Mouse (Mus musculus) erythroblast, embryonic 14.5 days (primary cell): Measurements from ENCODE around the gene Psmb3. TPM values are rescaled to one million over a fixed set of nuclear protein-coding genes. Genes with fewer than 3 reads are reported as not detected.

Source experiments
- H3K27me3 ChIP-seq: 2 replicates; pipeline ENCODE4 v1.6.1; 2012; ENCODE audit warnings: inconsistent platforms; ENCODE audit not compliant: control insufficient read depth
- H3K36me3 ChIP-seq: 2 replicates; pipeline ENCODE4 v1.6.1; 2012; ENCODE audit warnings: mild to moderate bottlenecking, inconsistent platforms; ENCODE audit not compliant: control insufficient read depth
- H3K4me1 ChIP-seq: 2 replicates; pipeline ENCODE4 v1.6.1; 2012; ENCODE audit warnings: inconsistent platforms; ENCODE audit not compliant: control insufficient read depth
- H3K4me3 ChIP-seq: replicated peaks from 2 replicates; pipeline ENCODE3; 2012; ENCODE audit warnings: moderate library complexity, mild to moderate bottlenecking, inconsistent platforms
- H3K9me3 ChIP-seq: 2 replicates; pipeline ENCODE4 v1.6.1; 2012; ENCODE audit warnings: low read length, inconsistent platforms, mixed read lengths; ENCODE audit not compliant: control insufficient read depth
- GATA1 ChIP-seq: IDR thresholded peaks from 2 replicates; pipeline ENCODE4 v1.6.1; 2012; ENCODE audit warnings: low read length, inconsistent platforms, mixed read lengths
- TAL1 ChIP-seq: IDR thresholded peaks from 3 replicates; pipeline ENCODE4 v1.6.1; 2012; ENCODE audit warnings: low read length, inconsistent platforms, mixed read lengths
- polyA plus RNA-seq: library from polyadenylated mRNA; stranded (reverse); fragments of >175 nt; gene quantifications from 2 replicates; pipeline ENCODE4 v1.2.3, GENCODE M21; 2012

The Psmb3 gene
- polyA plus RNA-seq, 1 experiment = 2.3 TPM

- TF ChIP-seq GATA1 = no peak
- TF ChIP-seq TAL1 = no peak
- H3K4me3 ChIP-seq = no peak overlapping the region
- H3K36me3 ChIP-seq = no peaks in the 10 kb centered on the region
- H3K9me3 ChIP-seq = no peaks in the 10 kb centered on the region
- H3K27me3 ChIP-seq = no peaks in the 10 kb centered on the region
- peaks cover 25% of the 10 kb centered on the region for H3K4me1 ChIP-seq
Observed at GRCm38 (mm10) chr11:97739155-97739554, 36.0 kb downstream of the Psmb3 start.

GRCm38 (mm10) chr11:97740190-97740589 lies 37.0 kb downstream of the Psmb3 start:
- no peaks in the 10 kb centered on the region for H3K36me3 ChIP-seq

GRCm38 (mm10) chr11:97742157-97742556 lies 39.0 kb downstream of the Psmb3 start:
- Histone ChIP-seq H3K36me3 (peaks cover 13% of the 10 kb centered on the region), H3K4me1 (peaks cover 39% of the 10 kb centered on the region), H3K27me3 (no peaks in the 10 kb centered on the region), H3K9me3 (no peaks in the 10 kb centered on the region), H3K4me3 (no peak overlapping the region)
- TF ChIP-seq TAL1 = no peak
- no peak for TF ChIP-seq GATA1

More at GRCm38 (mm10) chr11:97740190-97740589, 37.0 kb downstream of the Psmb3 start:
- Histone ChIP-seq H3K9me3 (no peaks in the 10 kb centered on the region), H3K4me3 (no peak overlapping the region), H3K4me1 (peaks cover 28% of the 10 kb centered on the region), H3K27me3 (no peaks in the 10 kb centered on the region)
- no peak for TF ChIP-seq TAL1
- no peak for TF ChIP-seq GATA1

- Histone ChIP-seq H3K4me1 (peaks cover 39% of the 10 kb centered on the region), H3K9me3 (no peaks in the 10 kb centered on the region), H3K27me3 (no peaks in the 10 kb centered on the region), H3K36me3 (peaks cover 17% of the 10 kb centered on the region), H3K4me3 (no peak overlapping the region)
- no peak for TF ChIP-seq TAL1
- no peak for TF ChIP-seq GATA1
Observed at GRCm38 (mm10) chr11:97742591-97742990, 39.4 kb downstream of the Psmb3 start.

GRCm38 (mm10) chr11:97743423-97743822 lies 40.2 kb downstream of the Psmb3 start:
- Histone ChIP-seq H3K27me3 (no peaks in the 10 kb centered on the region), H3K4me1 (peaks cover 39% of the 10 kb centered on the region), H3K4me3 (peak overlapping the region; percentile 91), H3K9me3 (no peaks in the 10 kb centered on the region), H3K36me3 (peaks cover 26% of the 10 kb centered on the region)
- TF ChIP-seq GATA1 = no peak
- TF ChIP-seq TAL1 = no peak

GRCm38 (mm10) chr11:97744063-97744717 lies 41.0 kb downstream of the Psmb3 start, which contains the start of gene Pip4k2b:
Gene Pip4k2b (minus strand): TSS chr11:97744704.
- Histone ChIP-seq H3K9me3 (no peaks in the 10 kb centered on the region), H3K4me1 (peaks cover 39% of the 10 kb centered on the region), H3K36me3 (peaks cover 33% of the 10 kb centered on the region), H3K27me3 (no peaks in the 10 kb centered on the region), H3K4me3 (peak within 1 kb of the TSS; percentile 91)
- TF ChIP-seq TAL1 = no peak

- Histone ChIP-seq H3K9me3 (no peaks in the 10 kb centered on the region), H3K36me3 (peaks cover 39% of the 10 kb centered on the region), H3K27me3 (no peaks in the 10 kb centered on the region), H3K4me3 (peak overlapping the region; percentile 91), H3K4me1 (peaks cover 43% of the 10 kb centered on the region)
- no peak for TF ChIP-seq GATA1
- no peak for TF ChIP-seq TAL1
Observed at GRCm38 (mm10) chr11:97744718-97745330, 41.6 kb downstream of the Psmb3 start.

GRCm38 (mm10) chr11:97745331-97745721 lies 42.1 kb downstream of the Psmb3 start:
- no peak for TF ChIP-seq TAL1
- no peak for TF ChIP-seq GATA1
- Histone ChIP-seq H3K36me3 (peaks cover 44% of the 10 kb centered on the region), H3K4me1 (peaks cover 41% of the 10 kb centered on the region), H3K9me3 (no peaks in the 10 kb centered on the region), H3K4me3 (peak overlapping the region; percentile 91), H3K27me3 (no peaks in the 10 kb centered on the region)

- Histone ChIP-seq H3K36me3 (peaks cover 67% of the 10 kb centered on the region), H3K9me3 (peaks cover 9% of the 10 kb centered on the region), H3K27me3 (no peaks in the 10 kb centered on the region), H3K4me1 (peaks cover 32% of the 10 kb centered on the region), H3K4me3 (no peak overlapping the region)
- TF ChIP-seq GATA1 (no peak), TAL1 (no peak)
Observed at GRCm38 (mm10) chr11:97747773-97748172, 44.6 kb downstream of the Psmb3 start.

- Histone ChIP-seq H3K4me1 (peaks cover 24% of the 10 kb centered on the region), H3K27me3 (no peaks in the 10 kb centered on the region), H3K9me3 (peaks cover 9% of the 10 kb centered on the region), H3K36me3 (peaks cover 74% of the 10 kb centered on the region), H3K4me3 (no peak overlapping the region)
- TF ChIP-seq TAL1 = no peak
- TF ChIP-seq GATA1 = no peak
Observed at GRCm38 (mm10) chr11:97748496-97748895, 45.3 kb downstream of the Psmb3 start.
